Mouse (Mus musculus) MEL (cell line): ENCODE results near the gene Atp5h. TPM values are rescaled to one million over a fixed set of nuclear protein-coding genes. Genes with fewer than 3 reads are reported as not detected.

Source experiments
- DNase-seq: peaks from one replicate; pipeline ENCODE4 v3.0.0; 2011; ENCODE audit warnings: low read depth, low spot score
- H3K27ac ChIP-seq: 2 replicates; pipeline ENCODE4 v1.5.1; 2012; ENCODE audit warnings: low read depth, mild to moderate bottlenecking, control low read depth, low read length, moderate library complexity; ENCODE audit not compliant: control insufficient read depth
- H3K27me3 ChIP-seq, 2 experiments: fragments of 150-350 bp in 1 of 2; sonication (generic) in 1 of 2; 2 replicates each; pipeline ENCODE4 v1.6.1; 2012; ENCODE audit warnings: low read length in 2 of 2, mild to moderate bottlenecking in 2 of 2, improper control_type of control experiment in 1 of 2, moderate library complexity in 1 of 2; ENCODE audit not compliant: insufficient read depth in 2 of 2, control insufficient read depth in 1 of 2
- H3K36me3 ChIP-seq, 2 experiments: 2 replicates each; pipeline ENCODE4 v1.6.1; 2012 to 2014; ENCODE audit warnings: low read length in 2 of 2, improper control_type of control experiment in 1 of 2, inconsistent platforms in 1 of 2, mild to moderate bottlenecking in 1 of 2; ENCODE audit not compliant: insufficient read depth in 2 of 2, control insufficient read depth in 1 of 2
- H3K4me1 ChIP-seq, 2 experiments: fragments of 150-350 bp in 1 of 2; sonication (generic) in 1 of 2; 2 replicates each; pipeline ENCODE4 v1.6.1; 2012; ENCODE audit warnings: low read length in 2 of 2, improper control_type of control experiment in 1 of 2, mild to moderate bottlenecking in 1 of 2; ENCODE audit not compliant: insufficient read depth in 2 of 2, control insufficient read depth in 1 of 2
- H3K4me3 ChIP-seq, 2 experiments: fragments of 150-350 bp in 1 of 2; sonication (generic) in 1 of 2; 2 replicates each; pipeline ENCODE4 v1.5.1; 2012; ENCODE audit warnings: low read depth in 2 of 2, low read length in 2 of 2, mild to moderate bottlenecking in 2 of 2, moderate library complexity in 2 of 2, control low read depth in 1 of 2, improper control_type of control experiment in 1 of 2; ENCODE audit not compliant: control insufficient read depth in 1 of 2, insufficient read depth in 1 of 2
- H3K79me2 ChIP-seq: 2 replicates; pipeline ENCODE4 v1.6.1; 2012; ENCODE audit warnings: mild to moderate bottlenecking, low read length, moderate library complexity; ENCODE audit not compliant: control insufficient read depth, poor library complexity, insufficient read depth
- H3K9ac ChIP-seq: 2 replicates; pipeline ENCODE4 v1.6.1; 2012; ENCODE audit warnings: low read depth, mild to moderate bottlenecking, control low read depth, low read length, moderate library complexity; ENCODE audit not compliant: control insufficient read depth, poor library complexity, severe bottlenecking
- H3K9me3 ChIP-seq: fragments of 150-350 bp; sonication (generic); replicated peaks from 2 replicates; pipeline ENCODE4 v1.6.1; 2012; ENCODE audit warnings: mild to moderate bottlenecking, low read length, improper control_type of control experiment, moderate library complexity; ENCODE audit not compliant: insufficient read depth
- BHLHE40 ChIP-seq: IDR thresholded peaks from 2 replicates; pipeline ENCODE4 v1.6.1; 2012; ENCODE audit warnings: low read depth, mild to moderate bottlenecking, inconsistent platforms, low read length, improper control_type of control experiment, borderline replicate concordance
- CHD1 ChIP-seq: IDR thresholded peaks from 2 replicates; pipeline ENCODE4 v1.6.1; 2012; ENCODE audit warnings: low read depth, mild to moderate bottlenecking, inconsistent platforms, low read length, improper control_type of control experiment
- CTCF ChIP-seq, 3 experiments: IDR thresholded peaks in 2 of 3; conservative IDR thresholded peaks in 1 of 3; 2 replicates each; pipeline ENCODE4 v1.5.1; 2011 to 2012; ENCODE audit warnings: low read length in 3 of 3, low read depth in 2 of 3, mild to moderate bottlenecking in 2 of 3, improper control_type of control experiment in 1 of 3, inconsistent platforms in 1 of 3, mixed read lengths in 1 of 3, moderate library complexity in 1 of 3; ENCODE audit not compliant: control insufficient read depth in 1 of 3, insufficient read depth in 1 of 3, poor library complexity in 1 of 3, severe bottlenecking in 1 of 3
- ELF1 ChIP-seq: IDR thresholded peaks from 2 replicates; pipeline ENCODE4 v1.6.1; 2014; ENCODE audit warnings: low read depth, mild to moderate bottlenecking, inconsistent platforms, low read length, improper control_type of control experiment, moderate library complexity
- EP300 ChIP-seq, 2 experiments: IDR thresholded peaks; 2 replicates each; pipeline ENCODE4 v1.6.1; 2011; ENCODE audit warnings: improper control_type of control experiment in 2 of 2, low read length in 2 of 2, low read depth in 1 of 2, mild to moderate bottlenecking in 1 of 2
- HCFC1 ChIP-seq: IDR thresholded peaks from 2 replicates; pipeline ENCODE4 v1.6.1; 2012; ENCODE audit warnings: low read depth, mild to moderate bottlenecking, inconsistent platforms, low read length, improper control_type of control experiment, moderate library complexity
- JUND ChIP-seq: IDR thresholded peaks from 2 replicates; pipeline ENCODE4 v1.6.1; 2011; ENCODE audit warnings: low read depth, mild to moderate bottlenecking, improper control_type of control experiment, low read length
- MAFK ChIP-seq: IDR thresholded peaks from 2 replicates; pipeline ENCODE4 v1.6.1; 2011; ENCODE audit warnings: low read depth, mild to moderate bottlenecking, low read length, improper control_type of control experiment, borderline replicate concordance
- MAX ChIP-seq: IDR thresholded peaks from 2 replicates; pipeline ENCODE4 v1.6.1; 2011; ENCODE audit warnings: low read length, improper control_type of control experiment
- MEF2A ChIP-seq: IDR thresholded peaks from 2 replicates; pipeline ENCODE4 v1.6.1; 2014; ENCODE audit warnings: low read depth, mild to moderate bottlenecking, inconsistent platforms, low read length, improper control_type of control experiment; ENCODE audit not compliant: poor library complexity, insufficient replicate concordance, severe bottlenecking; ENCODE audit errors: extremely low read depth
- MXI1 ChIP-seq: IDR thresholded peaks from 2 replicates; pipeline ENCODE4 v1.6.1; 2011; ENCODE audit warnings: mild to moderate bottlenecking, low read depth, low read length, improper control_type of control experiment
- MYB ChIP-seq: IDR thresholded peaks from 2 replicates; pipeline ENCODE4 v1.6.1; 2011; ENCODE audit warnings: mild to moderate bottlenecking, low read depth, low read length, improper control_type of control experiment
- MYC ChIP-seq: IDR thresholded peaks from 2 replicates; pipeline ENCODE4 v1.6.1; 2011; ENCODE audit warnings: low read depth, mild to moderate bottlenecking, low read length, improper control_type of control experiment, moderate library complexity
- NELFE ChIP-seq: IDR thresholded peaks from 2 replicates; pipeline ENCODE4 v1.6.1; 2011; ENCODE audit warnings: low read depth, low read length, improper control_type of control experiment
- NRF1 ChIP-seq: IDR thresholded peaks from 2 replicates; pipeline ENCODE4 v1.6.1; 2014; ENCODE audit warnings: low read depth, mild to moderate bottlenecking, inconsistent platforms, low read length, improper control_type of control experiment, moderate library complexity; ENCODE audit not compliant: poor library complexity, insufficient read depth, severe bottlenecking
- POLR2AphosphoS2 ChIP-seq: IDR thresholded peaks from 2 replicates; pipeline ENCODE4 v1.6.1; 2011; ENCODE audit warnings: low read length, improper control_type of control experiment
- POLR2AphosphoS5 ChIP-seq: IDR thresholded peaks from 2 replicates; pipeline ENCODE4 v1.6.1; 2012; ENCODE audit warnings: low read depth, borderline replicate concordance, mild to moderate bottlenecking, inconsistent platforms, low read length, moderate library complexity, mixed read lengths
- RAD21 ChIP-seq: IDR thresholded peaks from 2 replicates; pipeline ENCODE4 v1.6.1; 2011; ENCODE audit warnings: mild to moderate bottlenecking, low read depth, low read length, improper control_type of control experiment
- RCOR1 ChIP-seq: IDR thresholded peaks from 2 replicates; pipeline ENCODE4 v1.6.1; 2012; ENCODE audit warnings: low read depth, mild to moderate bottlenecking, inconsistent platforms, low read length, improper control_type of control experiment
- SIN3A ChIP-seq: IDR thresholded peaks from 2 replicates; pipeline ENCODE4 v1.6.1; 2012; ENCODE audit warnings: low read length, improper control_type of control experiment, inconsistent platforms
- SMC3 ChIP-seq: IDR thresholded peaks from 2 replicates; pipeline ENCODE4 v1.6.1; 2011; ENCODE audit warnings: low read depth, low read length, improper control_type of control experiment
- TAL1 ChIP-seq: IDR thresholded peaks from 2 replicates; pipeline ENCODE4 v1.6.1; 2012; ENCODE audit warnings: mild to moderate bottlenecking, inconsistent platforms, low read length, moderate library complexity, mixed read lengths
- TBP ChIP-seq: IDR thresholded peaks from 2 replicates; pipeline ENCODE4 v1.8.0; 2011; ENCODE audit warnings: low read depth, low read length, improper control_type of control experiment
- TCF12 ChIP-seq: IDR thresholded peaks from 2 replicates; pipeline ENCODE4 v1.6.1; 2014; ENCODE audit warnings: low read depth, mild to moderate bottlenecking, inconsistent platforms, low read length, improper control_type of control experiment, moderate library complexity
- UBTF ChIP-seq: IDR thresholded peaks from 2 replicates; pipeline ENCODE4 v1.6.1; 2012; ENCODE audit warnings: low read depth, mild to moderate bottlenecking, inconsistent platforms, low read length, improper control_type of control experiment, moderate library complexity, borderline replicate concordance; ENCODE audit not compliant: insufficient read depth
- USF1 ChIP-seq: IDR thresholded peaks from 2 replicates; pipeline ENCODE4 v1.6.1; 2014; ENCODE audit warnings: low read depth, mild to moderate bottlenecking, inconsistent platforms, low read length, improper control_type of control experiment, moderate library complexity
- USF2 ChIP-seq, 2 experiments: IDR thresholded peaks; 2 replicates each; pipeline ENCODE4 v1.6.1; 2011 to 2012; ENCODE audit warnings: improper control_type of control experiment in 2 of 2, low read length in 2 of 2, borderline replicate concordance in 1 of 2, inconsistent platforms in 1 of 2, low read depth in 1 of 2, mild to moderate bottlenecking in 1 of 2; ENCODE audit not compliant: insufficient read depth in 1 of 2
- ZKSCAN1 ChIP-seq: IDR thresholded peaks from 2 replicates; pipeline ENCODE4 v1.6.1; 2012; ENCODE audit warnings: low read depth, mild to moderate bottlenecking, inconsistent platforms, low read length, improper control_type of control experiment, moderate library complexity
- ZMIZ1 ChIP-seq: IDR thresholded peaks from 2 replicates; pipeline ENCODE4 v1.6.1; 2012; ENCODE audit warnings: low read depth, mild to moderate bottlenecking, inconsistent platforms, low read length, improper control_type of control experiment, moderate library complexity
- polyA plus RNA-seq, 2 experiments: library from polyadenylated mRNA; stranded (reverse) in 1 of 2; unstranded in 1 of 2; fragments of >175 nt in 1 of 2; fragments of >200 nt in 1 of 2; gene quantifications; 2 replicates each; pipeline versions ENCODE4 v1.2.1 to v1.2.4; 2012; ENCODE audit warnings: low replicate concordance in 2 of 2, low read depth in 1 of 2; ENCODE audit not compliant: insufficient read length in 2 of 2, insufficient read depth in 1 of 2, missing spikeins in 1 of 2
- total RNA-seq: library from RNA; depleted of rRNA; stranded (reverse); fragments of 300-350 nt; gene quantifications from 2 replicates; pipeline ENCODE4 v1.2.3, GENCODE M21; 2012

Gene Atp5h
- total and polyA plus RNA-seq, 3 experiments = 525 to 1,715 (median 706) TPM

GRCm38 (mm10) chr11:115419531-115420237 lies at the start of gene Atp5h, which contains the start of gene Kctd2 (continued):
- TF ChIP-seq USF1 = peak; percentile 84
- no peak for TF ChIP-seq MYB
- TF ChIP-seq ZMIZ1 = peak; percentile 52
- TF ChIP-seq TCF12 = peak; percentile 70

- Histone ChIP-seq H3K4me1 (no peaks in the 10 kb centered on the region), H3K27ac (no peak overlapping the region)
Observed at GRCm38 (mm10) chr11:115467217-115467618, 47.5 kb upstream of the Atp5h start.

GRCm38 (mm10) chr11:115464851-115465250 lies 45.1 kb upstream of the Atp5h start:
- H3K79me2 ChIP-seq = no peaks in the 10 kb centered on the region
- H3K36me3 ChIP-seq = no peaks in the 10 kb centered on the region
- H3K27me3 ChIP-seq = peaks cover 0 to 9% of the 10 kb centered on the region in 2 experiments; a peak in 2 of 4 replicates
- DNase-seq = no peak
- no peaks in the 10 kb centered on the region for H3K4me1 ChIP-seq
- H3K9me3 ChIP-seq = no peaks in the 10 kb centered on the region
- TF ChIP-seq CTCF (IDR thresholded peaks at IDR 0.05 in 2 of 3, conservative IDR thresholded peaks at IDR 0.05 in 1 of 3; ENCODE audit: control insufficient read depth in 1 of 3, insufficient read depth in 1 of 3, low read depth in 2 of 3, low read length in 3 of 3, poor library complexity in 1 of 3, severe bottlenecking in 1 of 3) (no peak), ZKSCAN1 (no peak), RAD21 (no peak), SMC3 (no peak), USF2 (IDR thresholded peaks at IDR 0.05; ENCODE audit: borderline replicate concordance in 1 of 2, insufficient read depth in 1 of 2, low read depth in 1 of 2, low read length in 2 of 2) (no peak), SIN3A (no peak), JUND (no peak), MYB (no peak), UBTF (no peak), MAFK (no peak), RCOR1 (no peak), EP300 (IDR thresholded peaks at IDR 0.05; ENCODE audit: low read depth in 1 of 2, low read length in 2 of 2) (no peak), USF1 (no peak), TBP (no peak), CHD1 (no peak), MXI1 (no peak), MAX (no peak), NELFE (no peak)
- no peak overlapping the region for H3K4me3 ChIP-seq
- no peak overlapping the region for H3K27ac ChIP-seq
- H3K9ac ChIP-seq = no peak overlapping the region

More at GRCm38 (mm10) chr11:115467217-115467618, 47.5 kb upstream of the Atp5h start:
- H3K27me3 ChIP-seq = peaks cover 0 to 9% of the 10 kb centered on the region in 2 experiments; a peak in 2 of 4 replicates
- TF ChIP-seq HCFC1 = no peak
- no peak for TF ChIP-seq BHLHE40
- no peak for TF ChIP-seq MEF2A
- no peak for TF ChIP-seq ZKSCAN1
- no peak for TF ChIP-seq POLR2AphosphoS5
- no peak for TF ChIP-seq NELFE
- TF ChIP-seq ELF1 = no peak
- no peak for TF ChIP-seq MYC
- no peak for TF ChIP-seq NRF1
- no peak for TF ChIP-seq POLR2AphosphoS2
- no peak for TF ChIP-seq TCF12
- no peak for TF ChIP-seq TAL1
- TF ChIP-seq SIN3A = no peak
- no peak for TF ChIP-seq ZMIZ1
- TF ChIP-seq USF1 = no peak
- TF ChIP-seq RAD21 = no peak
- no peak for TF ChIP-seq MAFK
- TF ChIP-seq CHD1 = no peak
- TF ChIP-seq, all 39 proteins: peak for 0
- H3K9ac ChIP-seq = no peak overlapping the region
- H3K36me3 ChIP-seq = no peaks in the 10 kb centered on the region
- H3K79me2 ChIP-seq = no peaks in the 10 kb centered on the region
- DNase-seq = no peak
- no peak overlapping the region for H3K4me3 ChIP-seq
- no peaks in the 10 kb centered on the region for H3K9me3 ChIP-seq
